Mouse (Mus musculus) left cerebral cortex, adult 8-10 months (tissue): ENCODE measurements around the gene Abhd4. TPM values are rescaled to one million over a fixed set of nuclear protein-coding genes. Genes with fewer than 3 reads are reported as not detected.

Experiments used
- DNase-seq, 2 experiments: peaks; one replicate each; pipeline ENCODE4 v3.0.0; 2022; ENCODE audit warnings: low spot score in 2 of 2
- total RNA-seq, 4 experiments: library from RNA; stranded (reverse); gene quantifications; 2 replicates each; pipeline ENCODE4 v1.2.4; 2022

The Abhd4 gene
- 10 to 100 TPM; 53.6 to 66.2 (median 59.0) TPM for total RNA-seq

GRCm38 (mm10) chr14:54253741-54254291, at the start of gene Abhd4, which contains the start of gene Dad1:
Gene Abhd4 (plus strand): TSS chr14:54254188.
Gene Dad1 (minus strand): TSS chr14:54254104.
- DNase-seq, result peak; percentile 96 to 98

GRCm38 (mm10) chr14:54204311-54204710, 49.7 kb upstream of the Abhd4 start:
- no peak for DNase-seq

GRCm38 (mm10) chr14:54204786-54205185, 49.2 kb upstream of the Abhd4 start:
- DNase-seq, result no peak

- DNase-seq, result no peak
These were observed 48.1 kb upstream of the Abhd4 start for GRCm38 (mm10) chr14:54205904-54206303.

- DNase-seq, result no peak
These were observed 47.7 kb upstream of the Abhd4 start for GRCm38 (mm10) chr14:54206309-54206708.

- DNase-seq, result no peak
These were observed 47.0 kb upstream of the Abhd4 start for GRCm38 (mm10) chr14:54206750-54207550.

- DNase-seq, result no peak
These were observed 46.1 kb upstream of the Abhd4 start for GRCm38 (mm10) chr14:54207924-54208323.

- DNase-seq, result no peak
These were observed 45.2 kb upstream of the Abhd4 start for GRCm38 (mm10) chr14:54208741-54209140.

- no peak for DNase-seq
These were observed 44.1 kb upstream of the Abhd4 start for GRCm38 (mm10) chr14:54209932-54210331.

- DNase-seq, result no peak
These were observed 43.6 kb upstream of the Abhd4 start for GRCm38 (mm10) chr14:54210401-54210800.

GRCm38 (mm10) chr14:54211199-54211598, 42.8 kb upstream of the Abhd4 start:
- DNase-seq, result no peak

- DNase-seq, result no peak
These were observed 42.2 kb upstream of the Abhd4 start for GRCm38 (mm10) chr14:54211755-54212154.

GRCm38 (mm10) chr14:54213734-54214133, 40.3 kb upstream of the Abhd4 start:
- no peak for DNase-seq

- DNase-seq, result no peak
These were observed 39.5 kb upstream of the Abhd4 start for GRCm38 (mm10) chr14:54214477-54214876.

GRCm38 (mm10) chr14:54214901-54215300, 39.1 kb upstream of the Abhd4 start:
- DNase-seq, result no peak

- no peak for DNase-seq
These were observed 37.9 kb upstream of the Abhd4 start for GRCm38 (mm10) chr14:54216126-54216525.

GRCm38 (mm10) chr14:54218233-54218632, 35.8 kb upstream of the Abhd4 start:
- no peak for DNase-seq

- no peak for DNase-seq
These were observed 35.3 kb upstream of the Abhd4 start for GRCm38 (mm10) chr14:54218721-54219120.

- DNase-seq, result no peak
These were observed 34.7 kb upstream of the Abhd4 start for GRCm38 (mm10) chr14:54219256-54219655.

GRCm38 (mm10) chr14:54219849-54220248, 34.1 kb upstream of the Abhd4 start:
- DNase-seq, result no peak

- no peak for DNase-seq
These were observed 33.1 kb upstream of the Abhd4 start for GRCm38 (mm10) chr14:54220726-54221494.

- DNase-seq, result no peak
These were observed 32.3 kb upstream of the Abhd4 start for GRCm38 (mm10) chr14:54221641-54222040.
